Mouse (Mus musculus): ENCODE data around the gene Gm10337.

The Gm10337 gene

GRCm38 (mm10) chr15:102516728-102517404 is 13.3 kb downstream of the Gm10337 start, which contains the start of gene Map3k12:
Gene Map3k12 (minus strand): TSS chr15:102517064.
- DNase-seq (ENCODE audit: low spot score), result peak; percentile 76

DNA sequence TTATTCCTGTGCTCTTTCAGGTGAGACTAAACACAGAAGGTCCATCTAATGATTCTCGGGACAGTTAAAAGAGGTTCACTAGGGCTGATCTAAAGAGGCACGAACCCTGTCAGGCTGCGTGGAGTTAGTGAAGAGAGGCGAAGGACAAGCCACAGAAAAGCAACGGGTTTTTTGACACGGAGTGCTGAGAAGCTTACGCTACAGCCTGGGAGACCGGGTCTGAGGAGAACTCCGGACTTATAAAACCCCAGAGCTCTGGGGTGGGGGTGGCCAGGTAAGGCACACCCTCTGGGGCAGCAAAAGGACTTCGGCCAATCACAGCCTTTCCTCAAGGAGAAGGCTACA is 14.1 kb downstream of the Gm10337 start:
- no peak for DNase-seq (ENCODE audit: low spot score)

GRCm38 (mm10) chr15:102517976-102518858 is 14.7 kb downstream of the Gm10337 start, which contains the start of gene Tarbp2:
Gene Tarbp2 (plus strand): TSS chr15:102518192.
- DNase-seq (ENCODE audit: low spot score), result peak; percentile 100

DNA sequence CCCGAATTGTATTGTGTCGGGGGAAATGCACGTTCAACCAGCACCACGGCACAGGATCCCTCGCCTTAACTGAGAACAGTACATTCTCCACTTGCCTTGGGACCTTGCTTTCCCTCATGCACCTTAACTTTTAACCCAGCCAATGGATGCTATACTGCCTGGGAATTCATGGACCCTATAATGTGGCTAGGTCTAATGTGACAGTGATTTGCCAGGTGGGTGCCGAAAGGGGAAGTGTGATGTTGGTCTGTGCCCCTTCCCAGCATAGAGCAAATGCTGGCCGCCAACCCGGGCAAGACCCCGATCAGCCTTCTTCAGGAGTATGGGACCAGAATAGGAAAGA is 15.3 kb downstream of the Gm10337 start:
- no peak for DNase-seq (ENCODE audit: low spot score)

GRCm38 (mm10) chr15:102519211-102520141 is 16.0 kb downstream of the Gm10337 start:
- DNase-seq (ENCODE audit: low spot score), result no peak

GRCm38 (mm10) chr15:102520416-102520815 is 16.9 kb downstream of the Gm10337 start:
- DNase-seq (ENCODE audit: low spot score), result no peak

DNA sequence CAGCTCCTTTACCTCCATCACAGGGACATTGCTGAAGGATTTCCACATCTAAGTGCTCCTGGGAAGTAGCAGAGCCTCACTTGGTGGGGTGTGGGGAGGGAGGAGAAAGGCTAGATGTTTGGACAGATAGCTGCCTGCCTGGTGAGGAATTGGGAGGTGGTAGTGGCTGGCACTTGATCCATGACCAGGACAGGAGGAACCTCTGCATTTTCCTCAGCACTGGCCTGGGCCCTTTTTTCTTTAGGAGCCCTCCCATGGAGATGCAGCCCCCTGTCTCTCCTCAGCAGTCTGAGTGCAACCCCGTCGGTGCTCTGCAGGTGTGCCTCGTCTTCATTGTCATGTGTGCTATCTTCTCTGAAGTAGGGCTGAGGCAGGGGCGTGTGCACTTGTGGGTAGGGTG is 18.0 kb downstream of the Gm10337 start:
- DNase-seq (ENCODE audit: low spot score), result no peak

DNA sequence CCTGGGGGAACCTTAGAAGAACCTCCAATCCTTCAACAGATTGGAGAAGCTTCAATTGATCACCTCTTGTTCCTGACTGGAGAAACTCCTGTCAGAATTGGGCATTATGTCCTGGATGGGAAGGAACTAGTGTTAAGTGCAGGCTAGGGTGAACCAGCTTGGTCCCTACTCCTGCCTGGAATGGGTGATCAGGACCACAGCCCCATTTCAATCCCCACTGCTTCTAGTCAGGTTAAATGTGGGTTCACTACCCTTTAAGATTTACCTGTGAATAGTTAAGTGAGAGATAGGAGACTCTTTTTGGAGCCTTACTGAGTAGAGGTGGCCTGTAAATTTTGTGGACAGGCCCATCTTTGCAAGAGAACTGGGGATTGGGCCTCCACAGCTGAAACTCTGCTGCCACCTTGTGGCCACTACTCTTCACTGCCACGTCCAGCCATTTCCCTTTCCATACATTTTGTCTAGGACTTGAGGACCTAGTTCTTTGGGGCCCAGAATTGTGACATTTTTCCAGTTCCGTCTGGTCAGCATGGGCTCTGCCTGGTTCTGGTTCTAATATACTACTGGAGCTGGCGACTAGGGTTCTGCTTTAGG is 21.5 kb downstream of the Gm10337 start, which contains the start of gene Npff:
Gene Npff, minus strand, starts transcription at position 51 of the 594 bp plus-strand sequence.
- peak; percentile 86 for DNase-seq (ENCODE audit: low spot score)

GRCm38 (mm10) chr15:102526111-102527002 is 22.8 kb downstream of the Gm10337 start:
- no peak for DNase-seq (ENCODE audit: low spot score)

DNA sequence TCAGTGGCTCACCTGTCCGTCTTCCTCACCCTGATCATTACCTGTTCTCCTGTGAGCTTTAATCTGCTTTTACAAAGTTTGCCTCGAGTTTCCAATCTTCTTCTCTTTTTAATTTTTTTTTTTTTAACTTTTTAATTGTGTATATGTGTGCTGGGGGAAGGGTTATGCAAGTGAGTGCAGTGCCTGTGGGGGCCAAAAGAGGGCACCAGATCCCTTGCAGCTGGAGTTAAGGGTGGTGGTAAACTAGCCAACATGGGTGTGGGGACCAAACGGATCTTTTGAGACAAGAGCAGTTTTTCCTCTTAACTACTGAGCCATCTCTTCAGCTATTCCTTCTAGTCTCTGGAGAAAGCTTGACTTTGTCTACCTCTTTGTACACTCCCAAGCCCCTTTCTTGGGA is 24.4 kb downstream of the Gm10337 start:
- DNase-seq (ENCODE audit: low spot score), result no peak

GRCm38 (mm10) chr15:102528396-102528795 is 24.9 kb downstream of the Gm10337 start:
- DNase-seq (ENCODE audit: low spot score), result no peak

DNA sequence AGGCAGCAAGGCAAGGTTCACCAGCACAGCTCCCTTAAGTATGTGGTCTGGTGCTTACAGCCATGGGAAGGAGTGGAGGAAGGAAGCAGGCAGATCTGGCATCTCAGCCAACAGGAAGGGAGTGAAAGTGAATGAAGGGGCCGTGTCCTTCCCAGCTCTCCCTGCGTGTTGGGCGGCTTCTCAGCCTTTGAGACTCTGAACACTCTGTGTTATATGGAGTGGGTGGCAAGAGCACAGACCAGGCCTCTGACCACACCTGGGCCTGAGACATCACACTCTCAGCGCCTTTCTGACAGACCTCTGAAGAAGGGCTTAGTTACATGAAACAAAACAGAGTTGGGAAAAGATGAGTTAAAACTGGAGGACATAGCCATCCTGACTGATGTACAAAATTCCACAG is 27.0 kb downstream of the Gm10337 start:
- no peak for DNase-seq (ENCODE audit: low spot score)

DNA sequence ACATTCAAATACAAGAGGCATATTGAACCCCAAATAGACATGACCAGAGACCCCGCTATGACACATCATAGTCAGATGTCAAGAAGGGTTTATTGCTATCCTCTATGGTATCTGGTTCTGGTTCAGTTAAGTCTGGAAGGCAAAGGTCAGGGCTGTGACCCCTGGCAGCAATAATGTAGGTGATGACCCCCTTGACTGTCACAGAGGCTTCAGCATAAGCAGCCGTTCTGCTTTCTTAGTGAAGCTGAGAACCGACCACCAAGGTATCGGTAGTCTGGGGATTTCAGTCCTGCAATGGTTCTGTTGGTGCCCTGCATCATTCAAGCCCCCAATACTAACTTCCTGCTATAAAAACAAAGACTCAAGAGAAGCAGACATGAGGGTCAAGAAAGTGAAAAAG is 28.1 kb downstream of the Gm10337 start:
- no peak for DNase-seq (ENCODE audit: low spot score)

DNA sequence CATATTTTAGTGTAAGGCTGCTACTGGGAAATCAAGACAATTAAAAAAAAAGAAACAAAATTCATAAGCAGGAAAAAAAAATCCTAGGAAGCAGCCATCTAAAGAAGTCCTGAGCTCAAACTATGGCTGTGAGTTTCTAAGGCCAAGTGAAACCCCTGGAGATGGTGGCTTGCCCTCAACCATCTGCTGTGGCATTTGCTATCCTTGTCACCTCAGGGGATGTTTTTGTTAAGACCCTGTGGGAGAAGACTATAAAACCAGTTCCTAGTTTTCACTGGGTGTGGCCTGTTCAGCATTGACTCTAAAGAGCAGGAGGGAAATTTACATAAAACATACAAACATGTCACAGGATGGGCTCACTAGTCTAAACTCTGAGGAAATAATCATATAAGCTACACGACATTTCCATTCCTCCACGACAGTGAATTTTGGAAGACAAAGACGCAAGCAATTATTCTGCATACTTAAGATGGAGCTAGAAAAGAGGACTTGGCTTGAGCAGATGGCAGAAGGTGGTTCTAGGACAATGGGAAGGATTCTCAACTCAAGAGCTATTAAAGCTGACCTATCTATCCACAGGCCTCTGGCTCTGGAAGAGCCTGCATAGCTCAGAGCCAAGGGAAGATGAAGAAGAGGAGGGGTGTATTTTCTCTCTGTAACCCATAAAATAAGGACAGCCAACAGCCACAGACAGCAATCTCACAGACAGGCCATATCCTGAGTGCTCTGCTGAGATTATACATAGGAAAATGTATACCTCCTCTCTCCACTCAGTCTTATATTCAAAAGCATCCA is 28.8 kb downstream of the Gm10337 start:
- no peak for DNase-seq (ENCODE audit: low spot score)

DNA sequence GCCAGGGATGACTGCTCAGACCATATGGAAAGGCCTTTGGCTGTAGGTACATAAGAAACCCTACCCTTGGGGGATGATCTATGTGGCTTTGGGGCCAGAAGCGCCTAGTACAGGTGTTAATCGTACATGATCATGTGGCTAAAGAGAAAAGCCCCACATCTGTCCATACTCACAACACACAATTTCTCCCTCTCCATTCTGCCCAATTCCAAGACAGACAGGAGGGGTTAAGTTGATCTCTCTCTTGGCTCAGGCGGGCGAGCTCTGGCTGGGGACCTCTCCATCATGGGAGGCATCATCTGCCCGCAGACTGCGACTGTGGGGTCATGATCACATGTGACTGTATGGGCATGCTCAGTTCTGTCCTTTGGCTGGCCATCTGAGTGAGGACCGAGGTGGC is 30.4 kb downstream of the Gm10337 start:
- no peak for DNase-seq (ENCODE audit: low spot score)

DNA sequence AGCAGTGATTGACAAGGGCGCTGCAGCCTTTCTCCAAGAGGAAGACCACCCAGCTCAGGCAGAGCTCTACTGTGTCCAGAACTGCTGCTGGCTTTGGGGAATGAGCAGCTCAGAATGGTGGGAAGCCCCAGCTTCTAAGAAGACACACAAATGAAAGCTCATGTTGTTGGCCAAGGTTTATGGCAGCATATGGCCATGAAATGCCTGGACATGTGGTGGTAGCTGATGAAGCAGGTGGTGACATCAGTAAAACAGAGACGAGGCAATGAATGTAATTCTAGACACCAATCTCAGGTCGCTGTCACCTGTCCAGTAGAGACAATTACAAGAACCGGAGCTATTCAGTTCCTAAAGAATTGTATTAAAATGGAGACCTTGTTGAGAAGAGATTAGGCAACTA is 41.3 kb downstream of the Gm10337 start:
- DNase-seq (ENCODE audit: low spot score), result peak; percentile 47

DNA sequence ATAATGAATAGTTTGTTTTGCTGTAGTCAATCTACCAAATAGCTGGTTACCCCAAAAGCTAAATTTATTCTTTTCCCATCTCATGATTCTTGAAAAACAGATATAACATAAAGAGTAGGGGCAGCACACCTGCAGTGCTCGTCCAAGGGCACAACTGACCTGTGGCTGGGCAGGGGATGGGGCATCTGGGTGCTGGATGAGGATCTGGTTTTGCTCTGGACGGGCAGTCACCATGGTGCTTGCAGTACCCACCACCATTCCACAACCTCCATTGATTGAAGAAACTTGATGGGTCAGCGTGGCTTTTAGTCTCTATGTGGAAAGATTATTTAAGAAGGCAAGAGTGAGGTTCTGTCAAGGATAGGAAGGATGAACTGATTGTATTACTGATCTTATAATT is 42.7 kb downstream of the Gm10337 start:
- no peak for DNase-seq (ENCODE audit: low spot score)

GRCm38 (mm10) chr15:102546677-102547427 is 43.3 kb downstream of the Gm10337 start:
- DNase-seq (ENCODE audit: low spot score), result peak; percentile 93

- DNase-seq (ENCODE audit: low spot score), result no peak
These were observed 44.0 kb downstream of the Gm10337 start for GRCm38 (mm10) chr15:102547478-102547877.

All from layer of hippocampus, adult 11-12 months (tissue).